Comparison of ENCODE assay signal across 9 mouse cellular contexts in the genomic region with DNA sequence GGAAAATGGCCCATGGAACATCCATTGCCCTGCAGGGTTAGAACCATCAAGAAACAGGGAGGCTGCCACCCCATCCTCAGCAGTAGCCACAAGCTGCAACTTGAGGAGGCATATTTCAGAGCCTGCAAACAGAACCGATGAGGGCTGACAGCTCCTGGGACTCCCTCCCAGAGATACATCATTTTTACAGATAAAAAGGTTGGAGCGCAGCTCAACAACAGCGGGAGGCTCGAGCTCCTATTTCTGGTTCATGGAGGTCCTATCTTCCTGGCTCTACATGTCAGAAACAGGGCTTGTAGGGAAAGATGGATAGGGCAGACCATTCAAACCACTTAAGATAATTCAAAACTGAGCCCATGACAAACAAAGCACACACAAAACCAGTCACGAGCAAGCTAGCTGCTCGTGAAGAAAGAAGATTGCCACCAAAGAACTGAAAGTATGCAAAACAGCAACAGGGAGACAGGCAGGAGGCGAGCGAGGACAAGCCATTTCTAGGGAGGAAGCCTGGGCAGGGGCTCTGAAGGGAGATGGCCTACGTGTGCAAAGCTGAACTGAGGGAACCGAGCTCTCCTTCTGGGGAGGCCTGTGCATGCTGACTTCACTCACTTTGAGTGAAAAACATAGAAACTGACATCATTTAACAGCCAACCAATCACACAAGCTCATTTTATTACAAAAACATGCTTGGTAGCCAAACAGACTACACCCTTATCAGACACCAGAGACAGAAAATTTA.
A peak's percentile ranks its signal among the peaks of the same experiment; 100 is the strongest.
DNase-seq lines count a peak whose midpoint lies in the region; ATAC-seq and TF ChIP-seq lines count a peak whose summit lies in the region.
"Had no signal": no experiment of that assay in that cellular context is flagged by ENCODE, and none has a peak within 500 bp of the region (broad histone marks: within the 10 kb centered on the region; RNA-seq: fewer than 3 reads in every experiment).

No protein-coding gene starts in this region.

- no peaks in the 10 kb centered on the region for H3K4me1 ChIP-seq in liver, adult 2 months (ENCODE audit: control insufficient read depth, insufficient read depth, low read length)
- no peaks in the 10 kb centered on the region for H3K4me1 ChIP-seq in liver, embryonic 11.5 days (replicated peaks; ENCODE audit: control insufficient read depth, insufficient read depth, low read length)
- H3K4me1 ChIP-seq in forebrain, embryonic 14.5 days (ENCODE audit: control insufficient read depth, insufficient read depth, low read length) = peaks cover 20% of the 10 kb centered on the region
- H3K4me1 ChIP-seq in olfactory bulb, adult 2 months (ENCODE audit: control insufficient read depth, insufficient read depth, low read length) = peaks cover 32% of the 10 kb centered on the region

- H3K9ac ChIP-seq in liver, adult 2 months (ENCODE audit: low read depth, low read length) = no peak overlapping the region
- no peak overlapping the region for H3K9ac ChIP-seq in liver, embryonic 11.5 days (ENCODE audit: low read depth, low read length)
- H3K9ac ChIP-seq in forebrain, embryonic 14.5 days (ENCODE audit: low read length) = peak overlapping the region; percentile 6; the same call in 1 of the 2 replicates
- H3K9ac ChIP-seq: liver, embryonic 14.5 days had no signal

- no peak overlapping the region for H3K27ac ChIP-seq in liver, adult 2 months (replicated peaks; ENCODE audit: insufficient read depth, low read depth, low read length)
- H3K27ac ChIP-seq in liver, embryonic 11.5 days (ENCODE audit: low read depth, low read length) = no peak overlapping the region
- peak overlapping the region; percentile 75 for H3K27ac ChIP-seq in forebrain, embryonic 14.5 days (ENCODE audit: low read depth, low read length)
- peak overlapping the region; percentile 74 for H3K27ac ChIP-seq in olfactory bulb, adult 2 months (ENCODE audit: insufficient read depth, low read depth, low read length)
- H3K27ac ChIP-seq: liver, embryonic 14.5 days had no signal

- WGBS in liver, adult 2 months = 81% methylated on average over 10 of the region's 10 CpGs
- whole genome bisulfite sequencing in liver, embryonic 11.5 days = 54% methylated on average over 10 of the region's 10 CpGs
- WGBS in forebrain, embryonic 14.5 days = 51% methylated on average over 10 of the region's 10 CpGs
- WGBS in olfactory bulb, adult 2 months = 41% methylated on average over 10 of the region's 10 CpGs

- TF ChIP-seq POLR2A in liver, adult 2 months (IDR thresholded peaks at IDR 0.05; ENCODE audit: extremely low read depth, insufficient read depth, low read length) = no peak
- no peak for TF ChIP-seq POLR2A in olfactory bulb, adult 2 months (IDR thresholded peaks at IDR 0.05; ENCODE audit: insufficient read depth, low read depth, low read length)

- H3K79me2 ChIP-seq in liver, adult 2 months (ENCODE audit: control insufficient read depth, insufficient read depth, low read length) = no peaks in the 10 kb centered on the region

- H3K36me3 ChIP-seq in liver, adult 2 months (ENCODE audit: control insufficient read depth, insufficient read depth, low read length) = no peaks in the 10 kb centered on the region
- no peaks in the 10 kb centered on the region for H3K36me3 ChIP-seq in liver, embryonic 11.5 days (ENCODE audit: control insufficient read depth, insufficient read depth, low read length)
- no peaks in the 10 kb centered on the region for H3K36me3 ChIP-seq in forebrain, embryonic 14.5 days (ENCODE audit: control insufficient read depth, insufficient read depth, low read length)

- H3K27me3 ChIP-seq in liver, adult 2 months (ENCODE audit: control insufficient read depth, insufficient read depth, low read length) = no peaks in the 10 kb centered on the region
- H3K27me3 ChIP-seq in liver, embryonic 11.5 days (replicated peaks; ENCODE audit: control insufficient read depth, insufficient read depth, low read length) = no peaks in the 10 kb centered on the region
- no peaks in the 10 kb centered on the region for H3K27me3 ChIP-seq in forebrain, embryonic 14.5 days (replicated peaks; ENCODE audit: control insufficient read depth, insufficient read depth, low read length)

- intact Hi-C loops in heart, postnatal 10 days (cut with DNase I) = loop anchor here (5.0 kb wide), 1 partner anchor 57 kb away; no protein-coding TSS in a partner anchor

- peak; percentile 5 for DNase-seq in liver, adult 2 months (ENCODE audit: extremely low read depth, low read depth, low spot score)
- DNase-seq in liver, embryonic 11.5 days (ENCODE audit: low spot score) = no peak
- DNase-seq in forebrain, embryonic 14.5 days (ENCODE audit: low spot score) = peak; percentile 22
- peak; percentile 47 to 64 for DNase-seq in heart, postnatal 10 days
- DNase-seq in spleen, adult 18-20 months = no peak
- DNase-seq in adipocyte (ENCODE audit: low spot score) = no peak
- no peak for DNase-seq in thymus, postnatal 14 days

- no peak for TF ChIP-seq CTCF in liver, adult 2 months (IDR thresholded peaks at IDR 0.05; ENCODE audit: low read depth, low read length)
- no peak for TF ChIP-seq CTCF in olfactory bulb, adult 2 months (IDR thresholded peaks at IDR 0.05; ENCODE audit: insufficient read depth, low read depth, low read length)

- no peak overlapping the region for H3K4me2 ChIP-seq in liver, embryonic 11.5 days
- no peak overlapping the region for H3K4me2 ChIP-seq in forebrain, embryonic 14.5 days (ENCODE audit: low read length)

- no peaks in the 10 kb centered on the region for H3K9me3 ChIP-seq in liver, embryonic 11.5 days (ENCODE audit: control insufficient read depth, low read length)
- H3K9me3 ChIP-seq in forebrain, embryonic 14.5 days (replicated peaks; ENCODE audit: control insufficient read depth, low read length) = peaks cover 15% of the 10 kb centered on the region; the same call in 1 of the 2 replicates

- H3K4me3 ChIP-seq in liver, adult 2 months (ENCODE audit: insufficient read depth, low read depth, low read length) = no peak overlapping the region
- no peak overlapping the region for H3K4me3 ChIP-seq in liver, embryonic 11.5 days (ENCODE audit: low read depth, low read length)
- H3K4me3 ChIP-seq in forebrain, embryonic 14.5 days (ENCODE audit: low read depth, low read length) = no peak overlapping the region
- no peak overlapping the region for H3K4me3 ChIP-seq in olfactory bulb, adult 2 months (ENCODE audit: insufficient read depth, low read depth, low read length)

- no peak for ATAC-seq in liver, embryonic 11.5 days (replicated peaks; ENCODE audit: low FRiP score)
- ATAC-seq in forebrain, embryonic 14.5 days = peak; percentile 35; the same call in 1 of the 2 replicates

Comparison
In these comparisons a context has a peak if more than half of its experiments do, and no peak if none do; other contexts are left out.
1. DNase-seq: peak in liver, adult 2 months (single experiment), forebrain, embryonic 14.5 days (single experiment) and heart, postnatal 10 days (2 of 2); none in liver, embryonic 11.5 days (single experiment), spleen, adult 18-20 months (0 of 2), adipocyte (single experiment) and thymus, postnatal 14 days (single experiment).
2. H3K27ac ChIP-seq: peak in forebrain, embryonic 14.5 days (single experiment) and olfactory bulb, adult 2 months (single experiment); none in liver, adult 2 months (single experiment) and liver, embryonic 11.5 days (single experiment).